Mouse (Mus musculus): ENCODE data around the gene 1700113H08Rik.

DNA sequence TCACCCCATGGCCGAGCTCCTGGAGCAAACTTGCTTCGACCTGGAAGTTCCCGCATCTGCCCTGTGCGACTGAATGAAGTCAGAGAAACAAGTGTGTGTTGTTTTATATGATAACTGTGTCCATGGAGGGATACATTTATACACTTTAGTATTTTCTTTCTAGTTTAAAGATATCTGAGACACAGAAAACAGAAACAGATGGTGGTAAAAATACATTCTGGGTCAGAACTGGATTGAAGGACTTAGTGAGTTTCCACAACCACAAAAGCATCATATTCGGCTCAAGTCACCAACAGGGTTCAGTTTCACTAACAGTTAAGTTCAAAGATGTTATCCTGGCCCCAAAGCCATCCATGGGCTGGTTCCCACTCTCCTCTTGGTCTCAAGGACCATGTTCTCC lies 67.2 kb downstream of the 1700113H08Rik start:
- no peak for TF ChIP-seq CTCF (conservative IDR thresholded peaks at IDR 0.05; ENCODE audit: insufficient read depth, insufficient read length, low read depth, low read length)
- TF ChIP-seq POLR2A (IDR thresholded peaks at IDR 0.05; ENCODE audit: low read depth, low read length), result no peak
